Mouse (Mus musculus) forebrain, embryonic 11.5 days (tissue): Measurements from ENCODE around the gene Gm10376. TPM values are rescaled to one million over a fixed set of nuclear protein-coding genes. Genes with fewer than 3 reads are reported as not detected.
"Not testable (repeated sequence)": the region's sequence is repeated elsewhere in the genome, so short reads cannot be mapped to it uniquely, and the experiment has no call there.

Source experiments
- ATAC-seq: fragments of 200-750 bp; cut with Nextera tagmentation; replicated peaks from 2 replicates; pipeline ENCODE4 v1.8.0; 2017; ENCODE audit warnings: moderate TSS enrichment; ENCODE audit not compliant: low FRiP score
- DNase-seq: peaks from one replicate; pipeline ENCODE4 v3.0.0-alpha.2; 2017; ENCODE audit warnings: low spot score
- H3K27ac ChIP-seq: fragments of 300-500 bp; sonication (generic); 2 replicates; pipeline ENCODE4 v1.5.1; 2014; ENCODE audit warnings: low read depth, low read length
- H3K27me3 ChIP-seq: fragments of 300-500 bp; sonication (generic); 2 replicates; pipeline ENCODE4 v1.6.1; 2014; ENCODE audit warnings: mild to moderate bottlenecking, low read length, mixed read lengths; ENCODE audit not compliant: control insufficient read depth, insufficient read depth
- H3K36me3 ChIP-seq: fragments of 300-500 bp; sonication (generic); 2 replicates; pipeline ENCODE4 v1.6.1; 2014; ENCODE audit warnings: mild to moderate bottlenecking, low read length, moderate library complexity, mixed read lengths; ENCODE audit not compliant: control insufficient read depth, insufficient read depth
- H3K4me1 ChIP-seq: fragments of 300-500 bp; sonication (generic); replicated peaks from 2 replicates; pipeline ENCODE4 v1.6.1; 2014; ENCODE audit warnings: low read length, mixed read lengths; ENCODE audit not compliant: control insufficient read depth, insufficient read depth
- H3K4me2 ChIP-seq: fragments of 300-500 bp; sonication (generic); 2 replicates; pipeline ENCODE4 v1.6.1; 2014; ENCODE audit warnings: low read depth, mild to moderate bottlenecking, low read length, moderate library complexity, mixed read lengths; ENCODE audit not compliant: severe bottlenecking
- H3K4me3 ChIP-seq: fragments of 300-500 bp; sonication (generic); 2 replicates; pipeline ENCODE4 v1.5.1; 2014; ENCODE audit warnings: low read depth, low read length
- H3K9ac ChIP-seq: fragments of 300-500 bp; sonication (generic); 2 replicates; pipeline ENCODE4 v1.6.1; 2014; ENCODE audit warnings: low read length
- H3K9me3 ChIP-seq: fragments of 300-500 bp; sonication (generic); 2 replicates; pipeline ENCODE4 v1.6.1; 2016; ENCODE audit warnings: low read length, mixed read lengths; ENCODE audit not compliant: control insufficient read depth
- WGBS: fragments of 180-500 bp; shearing (Covaris S2); extraction: QIAGEN DNeasy Blood & Tissue Kit; methylation state at CpG from one replicate; pipeline ENCODE4 v1.1.7; 2014; 5-methylcytosine and 5-hydroxymethylcytosine counted together
- polyA plus RNA-seq: library from polyadenylated mRNA; unstranded; fragments of >200 nt; fragmentation: Nextera tagmentation; extraction: Ambion mirVana; gene quantifications from 2 replicates; pipeline ENCODE4 v1.2.1, GENCODE M21; 2014

The Gm10376 gene
- not detected in 2 replicates for polyA plus RNA-seq

GRCm38 (mm10) chr14:43015528-43015927 is at the start of gene Gm10376:
Gm10376 (minus strand) TSS chr14:43015628.
- not testable (repeated sequence) for H3K36me3 ChIP-seq, ATAC-seq, H3K9me3 ChIP-seq

GRCm38 (mm10) chr14:43060179-43060578 is 44.8 kb upstream of the Gm10376 start:
- not testable (repeated sequence) for H3K9ac ChIP-seq, H3K9me3 ChIP-seq, H3K4me3 ChIP-seq, H3K27ac ChIP-seq, H3K36me3 ChIP-seq, H3K27me3 ChIP-seq, ATAC-seq, H3K4me2 ChIP-seq, DNase-seq, H3K4me1 ChIP-seq
- 81% methylated on average over 4 of the region's 4 CpGs for WGBS

More at GRCm38 (mm10) chr14:43015528-43015927, at the start of gene Gm10376:
- H3K4me3 ChIP-seq, H3K9ac ChIP-seq, H3K27me3 ChIP-seq, H3K4me2 ChIP-seq, H3K27ac ChIP-seq, H3K4me1 ChIP-seq, DNase-seq: not testable (repeated sequence)

- WGBS, result 85% methylated on average over 3 of the region's 3 CpGs
- H3K4me1 ChIP-seq, H3K4me3 ChIP-seq, H3K27ac ChIP-seq, DNase-seq, H3K9me3 ChIP-seq, H3K27me3 ChIP-seq, H3K4me2 ChIP-seq, H3K9ac ChIP-seq, H3K36me3 ChIP-seq, ATAC-seq: not testable (repeated sequence)
Observed at GRCm38 (mm10) chr14:43058063-43058462, 42.6 kb upstream of the Gm10376 start.

GRCm38 (mm10) chr14:42993524-42993923 is 21.9 kb downstream of the Gm10376 start, which contains the start of gene Gm8082:
Gm8082 (minus strand) TSS chr14:42993624.
- not testable (repeated sequence) for DNase-seq, H3K9ac ChIP-seq, H3K4me2 ChIP-seq, H3K4me1 ChIP-seq, H3K27me3 ChIP-seq, H3K27ac ChIP-seq, H3K9me3 ChIP-seq, H3K36me3 ChIP-seq, H3K4me3 ChIP-seq, ATAC-seq
- no CpG with 5 or more reads among the region's 1 CpGs for WGBS

Other genes starting within 250 kb of the Gm10376 start
- gene Gm3015, start 246.8 kb downstream of the Gm10376 start, polyA plus RNA-seq, result not detected in 2 replicates
- gene Gm10377, start 217.6 kb downstream of the Gm10376 start, polyA plus RNA-seq, result not detected in 2 replicates
- gene Gm21977, start 162.2 kb downstream of the Gm10376 start, polyA plus RNA-seq, result not detected in 2 replicates
- gene Gm8082, start 22.0 kb downstream of the Gm10376 start, polyA plus RNA-seq, result not detected in 2 replicates
- gene Gm8094, start 61.0 kb upstream of the Gm10376 start, polyA plus RNA-seq, result not detected in 2 replicates
- not detected in 2 replicates for gene Gm8104, start 85.0 kb upstream of the Gm10376 start, polyA plus RNA-seq
- not detected in 2 replicates for gene Gm7233, start 164.2 kb upstream of the Gm10376 start, polyA plus RNA-seq
- gene Gm8122, start 219.7 kb upstream of the Gm10376 start, polyA plus RNA-seq, result not detected in 2 replicates
- not detected in 2 replicates for gene Gm8126, start 243.0 kb upstream of the Gm10376 start, polyA plus RNA-seq